Mouse (Mus musculus) heart, adult 2 months (tissue): ENCODE data around the gene Tmub2.

Experiments
- CTCF ChIP-seq: fragments of 200-600 bp; IDR thresholded peaks from 2 replicates; pipeline ENCODE4 v1.8.1; 2022; ENCODE audit warnings: antibody characterized with exemption, mild to moderate bottlenecking, moderate library complexity
- EP300 ChIP-seq: fragments of 200-500 bp; IDR thresholded peaks from 2 replicates; pipeline ENCODE4 v1.6.1; 2011; ENCODE audit warnings: low read depth, low read length, control low read depth; ENCODE audit not compliant: insufficient read depth
- POLR2A ChIP-seq: fragments of 200-500 bp; IDR thresholded peaks from 2 replicates; pipeline ENCODE4 v1.6.1; 2011; ENCODE audit warnings: mild to moderate bottlenecking, low read depth, low read length, control low read depth; ENCODE audit not compliant: insufficient read depth

GRCm38 (mm10) chr11:102287485-102287884 lies 2.8 kb downstream of the Tmub2 start:
- TF ChIP-seq EP300 (no peak), POLR2A (no peak), CTCF (no peak)
